Mouse (Mus musculus): ENCODE measurements around the gene Ccdc12.

DNA sequence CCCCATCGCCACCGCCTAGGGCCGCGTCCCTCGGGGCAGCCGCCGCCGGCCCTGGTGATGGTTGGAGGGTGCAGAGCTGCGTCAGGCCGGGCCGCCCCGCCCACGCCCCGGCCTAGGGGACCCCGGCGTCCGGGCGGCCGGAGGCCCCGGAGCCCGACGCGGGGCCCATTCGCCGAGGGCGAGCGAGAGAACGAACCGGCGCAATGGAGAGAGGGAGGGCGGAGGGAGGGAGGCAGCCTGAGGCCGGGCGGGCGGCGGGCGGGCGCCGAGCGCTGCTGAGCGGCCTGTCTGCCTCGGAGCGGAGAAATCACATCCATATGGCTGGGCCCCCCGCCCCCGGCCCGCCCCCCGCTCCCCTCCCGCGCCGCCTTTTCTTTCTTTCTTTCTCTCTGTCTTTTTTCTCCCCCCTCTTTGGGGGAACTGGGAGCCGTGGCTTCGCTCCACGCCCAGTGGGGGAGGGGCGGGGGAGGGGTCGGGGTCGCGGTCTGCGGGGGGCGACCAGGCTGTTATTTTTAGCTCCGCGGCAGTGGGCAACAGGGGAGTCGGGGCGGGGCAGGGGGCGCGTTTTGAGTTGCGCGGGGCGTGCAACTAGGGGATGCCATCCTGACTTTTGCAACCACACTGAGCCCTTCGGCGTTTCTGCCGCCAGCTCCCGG, 86.1 kb downstream of the Ccdc12 start:
- TF ChIP-seq CTCF (conservative IDR thresholded peaks at IDR 0.05; ENCODE audit: low read length) = no peak
- TF ChIP-seq POU5F1 (IDR thresholded peaks at IDR 0.05; ENCODE audit: borderline replicate concordance, low read length) = no peak
- no peak for TF ChIP-seq NANOG (IDR thresholded peaks at IDR 0.05; ENCODE audit: borderline replicate concordance, low read length)
